Mouse (Mus musculus): ENCODE results near the gene Rpl13. TPM values are rescaled to one million over a fixed set of nuclear protein-coding genes. Genes with fewer than 3 reads are reported as not detected.
"Not testable (repeated sequence)": the region's sequence is repeated elsewhere in the genome, so short reads cannot be mapped to it uniquely, and the experiment has no call there.

Gene Rpl13
- total RNA-seq (2015; ENCODE audit: low replicate concordance) (279 and 298 TPM in 2 replicates), total RNA-seq (2017; ENCODE audit: low replicate concordance) (472 and 492 TPM in 2 replicates)

DNA sequence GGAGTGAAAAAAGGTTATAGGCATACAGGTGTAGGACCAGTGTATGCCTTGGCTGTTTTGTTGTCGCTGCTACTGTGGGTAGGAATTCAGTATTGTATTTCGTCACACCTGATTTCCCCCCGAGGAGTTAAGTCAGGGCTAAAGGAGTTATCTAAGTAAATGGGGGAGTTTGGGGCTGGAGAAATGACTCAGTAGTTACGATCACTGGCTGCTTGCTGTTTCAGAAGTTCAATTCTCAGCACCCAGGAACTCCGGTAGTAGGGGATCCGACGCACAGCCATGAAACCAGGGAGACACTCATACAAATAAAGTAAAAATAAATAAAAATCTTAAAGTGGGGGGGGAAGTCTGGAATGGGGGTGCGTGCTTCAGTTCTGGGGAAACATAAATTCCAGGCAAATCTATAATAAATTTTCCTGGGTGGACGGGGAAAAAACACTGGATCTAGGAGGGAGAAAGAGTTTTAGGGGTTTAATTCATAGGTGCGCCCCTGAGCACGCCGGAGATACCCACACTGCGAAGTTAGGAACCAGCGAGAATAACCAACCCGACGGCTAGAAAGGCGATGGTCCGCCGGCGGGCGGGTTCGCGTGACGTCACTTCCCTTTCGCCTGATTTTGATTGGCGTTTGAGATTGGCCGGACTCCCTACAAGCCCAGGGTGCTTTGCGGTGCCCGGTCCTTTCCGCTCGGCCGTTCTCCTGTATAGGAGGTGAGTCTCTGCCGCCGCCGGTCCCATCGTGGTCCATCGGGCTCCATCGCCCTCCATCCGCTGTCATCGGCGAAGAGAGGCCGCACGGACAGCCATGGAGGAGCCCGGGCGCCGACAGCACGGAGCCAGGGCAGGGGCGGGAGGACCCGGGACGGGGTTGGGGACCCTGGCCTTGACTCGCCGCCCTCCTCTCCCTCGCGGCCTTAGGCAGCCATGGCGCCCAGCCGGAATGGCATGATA is at the start of gene Rpl13:
Gene Rpl13, plus strand, starts transcription at position 616 of the 951 bp plus-strand sequence.
- peak; percentile 98 for ATAC-seq (replicated peaks; ENCODE audit: low FRiP score, poor library complexity, severe bottlenecking)

DNA sequence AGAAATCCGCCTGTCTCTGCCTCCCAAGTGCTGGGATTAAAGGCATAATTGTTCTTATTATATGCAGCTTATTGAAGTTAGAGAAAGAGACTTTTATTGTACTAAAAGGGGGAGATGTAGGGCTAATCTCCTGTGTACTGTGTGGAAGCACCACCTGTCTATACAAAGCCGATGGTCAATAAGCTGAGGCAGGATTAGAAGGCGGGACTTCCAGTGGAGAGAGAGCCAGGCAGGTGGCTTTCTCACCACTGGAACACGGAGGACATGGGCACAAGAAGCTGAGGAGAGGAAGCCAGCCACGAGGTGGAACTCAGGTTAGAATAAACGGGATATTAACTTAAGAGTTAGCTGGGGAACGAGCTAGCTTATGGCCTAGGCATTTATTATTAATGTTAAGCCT is 39.4 kb upstream of the Rpl13 start, which contains the start of gene Spg7:
Gene Spg7, plus strand, starts transcription at position 222 of the 400 bp plus-strand sequence.
- ATAC-seq (replicated peaks; ENCODE audit: low FRiP score, poor library complexity, severe bottlenecking): no peak

DNA sequence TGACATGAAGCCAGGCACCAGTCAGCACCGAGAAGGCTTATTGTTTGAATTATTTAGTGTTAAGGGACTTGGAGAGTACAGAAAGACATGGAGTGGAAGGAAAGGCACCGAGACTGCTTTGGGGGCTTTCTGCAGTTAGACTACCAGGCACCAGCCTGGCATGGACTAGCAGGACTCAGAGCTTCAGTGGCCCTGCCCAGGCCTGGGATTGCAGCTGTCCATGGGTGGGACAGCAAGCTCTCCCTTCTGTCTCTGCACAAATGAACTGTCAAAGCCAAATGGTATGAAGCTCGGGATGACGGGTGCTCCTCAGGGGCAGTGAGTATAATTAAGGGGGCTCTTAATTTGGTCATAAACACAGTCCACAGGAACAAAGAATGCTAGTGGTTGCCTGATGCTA is 38.1 kb upstream of the Rpl13 start:
- ATAC-seq (replicated peaks; ENCODE audit: low FRiP score, poor library complexity, severe bottlenecking): no peak

DNA sequence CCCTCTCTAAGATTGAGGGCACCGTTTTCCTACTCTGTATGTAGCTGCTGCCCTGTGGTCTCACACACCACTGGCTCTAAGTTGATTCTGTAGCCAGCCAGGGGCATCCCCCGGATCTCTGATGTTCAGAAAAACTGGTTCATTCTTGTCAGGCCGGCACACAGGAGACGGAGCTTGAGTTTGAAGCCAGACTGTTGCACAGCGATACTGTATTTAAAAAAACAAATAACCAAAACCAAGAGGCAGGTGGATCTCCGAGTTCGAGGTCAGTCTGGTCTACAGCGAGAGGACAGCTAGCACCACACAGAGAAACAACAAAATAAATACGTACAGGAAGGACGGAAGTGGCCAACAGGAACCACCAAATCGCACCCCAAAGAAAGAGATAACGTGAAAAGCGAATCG is 37.3 kb upstream of the Rpl13 start:
- peak; percentile 54 for ATAC-seq (replicated peaks; ENCODE audit: low FRiP score, poor library complexity, severe bottlenecking)

DNA sequence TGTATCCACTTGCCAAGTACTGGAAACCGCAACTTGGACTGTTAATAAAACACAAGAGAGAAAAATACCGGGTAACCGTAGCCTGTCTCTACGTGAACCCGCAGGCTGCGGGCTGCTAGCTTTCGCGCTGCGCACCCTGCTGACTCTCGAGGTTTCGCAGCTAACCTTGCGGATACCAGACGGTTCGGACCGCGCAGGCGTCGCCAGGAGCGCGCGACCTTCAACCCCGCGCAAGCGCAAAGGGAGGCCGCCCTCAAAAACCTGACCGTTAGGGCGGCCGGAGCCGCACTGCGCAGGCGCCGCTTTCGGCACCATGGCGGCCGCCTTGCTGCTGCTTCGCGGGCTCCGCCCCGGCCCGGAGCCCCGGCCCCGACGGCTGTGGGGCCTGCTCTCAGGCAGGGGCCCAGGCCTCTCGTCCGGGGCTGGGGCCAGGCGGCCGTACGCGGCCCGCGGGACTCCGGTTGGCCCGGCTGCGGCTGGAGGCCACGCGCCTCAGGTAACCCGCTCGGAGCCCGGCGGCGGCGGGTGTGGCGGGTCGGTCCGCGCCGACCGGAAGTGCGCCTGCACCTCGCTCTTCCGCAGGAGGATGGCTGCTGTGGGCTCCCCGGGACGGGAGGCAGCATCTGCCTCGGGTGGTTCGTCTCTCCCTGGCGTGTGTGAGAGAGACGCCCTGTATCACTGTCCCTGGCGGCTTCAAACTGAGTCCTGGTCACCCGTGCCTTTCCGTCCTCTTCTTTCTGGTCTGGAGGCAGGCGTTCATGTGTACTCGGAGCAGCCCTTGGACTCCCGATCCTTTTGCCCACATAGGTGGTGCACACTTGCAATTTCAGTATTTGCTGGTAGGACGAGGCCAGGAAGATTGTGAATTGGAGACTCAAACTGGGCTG is 36.7 kb upstream of the Rpl13 start:
- peak; percentile 94 for ATAC-seq (replicated peaks; ENCODE audit: low FRiP score, poor library complexity, severe bottlenecking)

DNA sequence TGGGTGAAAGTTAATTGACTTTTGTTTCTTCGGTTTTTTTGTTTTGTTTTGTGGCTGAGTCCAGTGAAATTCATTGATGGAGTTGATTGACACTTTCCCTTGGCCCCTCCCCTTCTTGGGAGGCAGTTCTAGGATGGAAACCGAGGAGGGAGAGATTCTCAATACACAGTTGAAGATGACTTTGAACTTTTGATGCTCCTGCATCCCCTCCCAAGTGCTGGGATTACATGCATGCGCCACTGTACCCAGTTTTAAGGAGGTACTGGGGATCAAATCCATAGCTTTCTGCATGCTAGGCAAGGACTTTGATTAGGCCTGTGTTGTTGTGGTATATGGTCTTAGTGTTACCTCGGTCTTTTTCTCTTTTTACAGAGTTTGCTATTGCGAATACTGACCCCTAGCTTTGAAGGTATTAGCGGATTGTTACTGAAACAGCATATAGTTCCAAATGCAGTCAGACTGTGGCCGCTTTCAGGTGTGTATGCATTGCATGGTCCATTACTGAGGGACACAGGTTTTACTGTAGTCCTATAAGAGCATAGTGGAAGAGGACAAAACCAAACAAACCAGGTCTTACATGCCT is 36.0 kb upstream of the Rpl13 start:
- 0 out of 2 replicates have a peak, but pooled peaks have one; percentile 36 for ATAC-seq (replicated peaks; ENCODE audit: low FRiP score, poor library complexity, severe bottlenecking)

DNA sequence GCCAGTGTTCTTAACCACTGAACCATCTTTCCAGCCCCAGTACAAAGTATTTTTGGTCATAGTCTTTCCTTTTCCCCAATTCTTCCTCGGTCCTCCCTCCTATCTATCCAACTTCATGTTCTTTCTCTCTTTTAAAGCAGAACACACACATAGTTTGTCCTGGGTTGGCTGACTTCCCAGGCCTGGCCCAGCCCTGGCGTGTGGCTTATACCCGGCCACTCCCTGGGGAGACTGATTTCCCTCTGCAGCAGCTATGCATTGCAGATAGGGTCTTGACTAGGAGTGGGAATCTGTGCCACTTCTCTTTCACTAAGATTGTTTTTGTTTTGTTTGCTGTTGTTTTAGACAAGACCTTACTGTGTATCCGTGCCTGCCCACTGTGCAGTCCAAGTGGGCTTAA is 31.0 kb upstream of the Rpl13 start:
- ATAC-seq (replicated peaks; ENCODE audit: low FRiP score, poor library complexity, severe bottlenecking): no peak

DNA sequence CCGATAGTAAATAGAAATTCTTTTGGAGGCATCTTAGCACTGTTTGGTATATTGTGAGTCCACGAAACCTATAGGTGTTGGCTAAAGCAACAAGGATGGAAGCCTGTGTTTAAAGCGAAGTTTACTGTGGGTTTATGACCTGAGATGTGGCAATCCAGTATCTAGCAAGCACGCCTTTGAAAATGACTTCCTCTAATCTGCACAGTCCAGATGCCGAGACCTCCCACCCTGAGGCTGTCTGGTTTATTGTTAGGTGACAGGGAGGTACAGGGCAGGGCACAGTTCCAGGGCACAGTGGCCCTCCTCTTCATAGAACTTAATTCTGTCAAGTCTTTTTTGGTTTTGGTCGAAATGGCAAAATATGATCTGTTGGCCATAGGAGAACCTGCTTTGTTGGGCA is 24.9 kb upstream of the Rpl13 start:
- ATAC-seq (replicated peaks; ENCODE audit: low FRiP score, poor library complexity, severe bottlenecking): no peak

DNA sequence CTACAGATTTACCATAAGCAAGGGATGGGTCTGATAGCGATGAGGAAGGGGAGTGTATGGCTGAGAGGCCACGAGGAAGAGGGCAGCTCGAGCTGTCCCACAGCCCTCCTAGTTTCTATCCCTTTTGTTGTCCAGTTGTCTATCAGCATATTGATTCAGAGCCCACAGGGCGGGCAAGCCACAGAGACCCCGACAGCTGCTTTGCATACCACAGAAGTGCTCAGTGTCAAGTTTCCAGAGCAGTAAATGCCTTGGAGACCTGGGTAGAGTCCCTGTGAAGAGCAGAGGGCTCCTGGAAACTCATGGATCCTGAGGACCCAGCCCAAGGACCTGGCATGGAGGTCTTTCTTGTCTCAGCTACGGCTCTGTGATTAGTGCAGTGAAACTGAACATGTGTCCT is 19.2 kb upstream of the Rpl13 start:
- no peak for ATAC-seq (replicated peaks; ENCODE audit: low FRiP score, poor library complexity, severe bottlenecking)

DNA sequence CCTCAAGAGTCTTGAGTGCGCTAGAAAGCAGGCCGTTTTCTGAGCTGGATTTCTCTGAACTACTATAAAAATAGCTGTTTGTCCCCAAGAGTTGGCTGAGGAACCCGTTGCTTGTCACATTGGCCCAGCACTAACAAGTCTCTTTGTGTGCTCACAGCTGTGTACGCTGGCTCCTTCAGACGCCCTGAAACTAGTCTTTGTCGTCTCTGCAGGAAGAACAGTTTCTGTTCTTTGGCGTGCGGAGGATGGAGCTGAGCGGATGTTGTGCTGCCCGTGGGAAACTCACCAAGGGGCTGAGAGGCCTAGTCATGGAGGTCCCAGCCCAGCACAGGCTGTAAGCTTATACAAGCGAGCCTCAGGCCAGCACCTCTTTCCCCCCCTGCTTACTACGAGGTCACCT is 18.5 kb upstream of the Rpl13 start:
- no peak for ATAC-seq (replicated peaks; ENCODE audit: low FRiP score, poor library complexity, severe bottlenecking)

DNA sequence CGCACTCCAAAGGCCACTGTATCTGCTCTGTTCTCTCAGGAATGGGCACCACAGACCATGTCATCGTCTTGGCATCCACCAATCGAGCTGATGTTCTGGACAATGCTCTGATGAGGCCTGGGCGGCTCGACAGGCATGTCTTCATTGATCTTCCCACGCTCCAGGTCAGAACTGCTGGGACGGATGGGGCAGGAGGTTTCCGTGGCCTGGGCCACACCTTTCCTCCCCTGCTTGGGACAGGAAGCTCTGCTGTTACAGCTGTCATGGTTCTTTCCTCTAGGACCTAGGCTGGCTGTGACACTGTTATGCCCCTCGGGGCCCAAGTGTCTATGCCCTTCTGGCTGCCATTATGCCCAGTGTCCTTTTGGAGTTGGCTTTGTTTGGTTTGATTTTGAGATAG is 14.9 kb upstream of the Rpl13 start:
- ATAC-seq (replicated peaks; ENCODE audit: low FRiP score, poor library complexity, severe bottlenecking): no peak

DNA sequence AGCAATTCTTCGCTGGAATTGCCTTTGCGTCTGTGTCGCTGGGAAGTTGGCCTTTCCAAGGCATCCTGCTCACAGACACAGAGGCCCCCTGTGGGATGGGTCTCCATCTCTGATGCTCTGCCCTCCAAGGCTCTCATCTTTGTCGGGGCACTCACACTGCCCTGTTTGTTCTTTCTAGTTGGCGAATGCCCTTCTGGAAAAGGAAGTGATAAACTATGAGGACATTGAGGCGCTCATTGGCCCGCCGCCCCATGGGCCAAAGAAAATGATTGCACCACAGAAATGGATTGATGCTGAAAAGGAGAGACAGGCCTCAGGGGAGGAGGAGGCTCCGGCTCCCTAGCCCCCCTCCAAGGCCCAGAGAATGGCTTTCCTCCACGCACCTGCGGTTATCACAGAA is 4.9 kb upstream of the Rpl13 start:
- ATAC-seq (replicated peaks; ENCODE audit: low FRiP score, poor library complexity, severe bottlenecking): no peak

DNA sequence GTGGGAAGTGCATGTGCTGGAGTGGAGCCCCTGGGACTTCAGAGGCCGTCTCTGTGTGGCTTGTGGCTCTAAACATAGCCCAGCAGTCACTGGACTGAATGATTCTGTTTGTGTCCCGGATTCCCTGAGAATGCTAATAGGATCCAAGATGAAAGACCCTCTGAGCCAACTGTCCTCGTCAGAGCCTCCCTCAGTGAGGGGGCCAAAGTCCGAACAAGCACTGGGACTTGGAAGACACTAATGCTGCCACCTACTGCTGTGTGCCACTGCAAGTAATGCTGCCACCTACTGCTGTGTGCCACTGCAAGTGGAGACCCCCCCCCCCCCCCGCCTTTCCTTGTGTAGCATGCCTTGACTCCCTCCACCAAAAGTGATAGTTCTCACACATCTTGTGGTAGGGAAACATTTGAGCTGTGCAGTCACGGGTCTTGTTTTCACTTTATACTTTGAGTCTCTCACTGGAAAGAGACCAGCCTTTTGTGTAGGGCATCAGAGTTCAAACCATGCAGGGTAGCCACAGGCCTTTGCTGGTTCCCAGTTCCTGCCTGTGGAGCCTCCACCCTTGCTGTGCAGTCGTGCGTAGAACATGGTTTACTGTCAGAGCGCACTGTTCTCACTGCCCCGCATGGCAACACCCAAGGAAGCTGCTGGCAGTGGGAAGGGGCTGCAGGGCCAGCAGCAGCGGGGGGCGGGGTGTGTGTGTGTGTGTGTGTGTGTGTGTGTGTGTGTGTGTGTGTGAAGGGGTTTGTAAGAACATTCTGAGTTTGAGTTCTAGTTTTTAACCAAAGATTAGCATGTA is 4.2 kb upstream of the Rpl13 start:
- no peak for ATAC-seq (replicated peaks; ENCODE audit: low FRiP score, poor library complexity, severe bottlenecking)

DNA sequence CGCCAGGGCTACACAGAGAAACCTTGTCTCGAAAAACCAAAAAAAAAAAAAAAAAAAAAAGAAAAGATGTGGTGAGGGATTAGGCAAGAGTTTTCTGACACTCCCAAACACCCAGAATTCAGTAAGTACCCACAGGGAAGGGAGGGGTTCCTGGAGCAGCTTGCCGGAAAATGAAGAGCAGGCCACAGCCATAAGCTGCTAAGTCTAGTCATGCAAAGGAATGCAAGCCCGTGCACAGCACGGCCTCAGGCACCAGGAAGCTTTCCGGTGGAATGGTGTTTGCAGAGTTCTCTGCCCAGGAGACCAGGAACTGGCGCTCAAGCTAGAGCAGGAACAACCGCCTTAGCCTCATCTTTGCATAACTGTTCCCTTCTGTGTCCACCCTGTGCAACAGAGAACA is 1.9 kb upstream of the Rpl13 start:
- ATAC-seq (replicated peaks; ENCODE audit: low FRiP score, poor library complexity, severe bottlenecking): no peak

DNA sequence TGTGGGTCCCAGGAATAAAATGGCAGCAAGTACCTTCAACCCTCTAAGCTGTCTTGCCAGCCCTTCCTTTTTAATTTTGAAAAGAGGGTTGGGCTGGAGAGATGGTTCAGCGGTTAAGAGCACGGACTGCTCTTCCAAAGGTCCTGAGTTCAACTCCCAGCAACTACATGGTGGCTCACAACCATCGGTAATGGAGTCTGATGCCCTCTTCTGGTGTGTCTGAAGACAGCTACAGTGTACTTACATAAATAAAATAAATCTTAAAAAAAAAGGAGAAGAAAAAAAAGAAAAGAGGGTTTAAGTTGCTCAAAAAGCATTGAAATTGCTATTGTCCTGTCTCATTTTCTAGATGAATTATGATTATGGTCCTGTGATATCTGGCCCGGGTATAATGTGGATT is 906 bp upstream of the Rpl13 start:
- ATAC-seq (replicated peaks; ENCODE audit: low FRiP score, poor library complexity, severe bottlenecking): no peak

DNA sequence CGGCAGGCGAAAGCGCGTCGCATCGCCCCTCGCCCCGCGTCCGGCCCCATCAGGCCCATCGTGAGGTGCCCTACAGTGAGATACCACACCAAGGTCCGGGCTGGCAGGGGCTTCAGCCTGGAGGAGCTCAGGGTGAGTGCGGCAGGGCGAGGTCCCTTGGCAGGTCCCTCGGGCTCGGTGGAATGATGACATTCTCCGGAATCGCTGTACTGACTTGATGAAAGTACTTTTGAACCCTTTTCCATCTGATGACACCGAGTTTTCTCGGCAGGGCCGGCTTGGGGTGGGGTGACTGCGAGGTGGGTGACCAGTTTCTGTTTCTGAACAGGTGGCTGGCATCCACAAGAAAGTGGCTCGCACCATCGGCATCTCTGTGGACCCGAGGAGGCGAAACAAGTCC is 705 bp downstream of the Rpl13 start:
- ATAC-seq (replicated peaks; ENCODE audit: low FRiP score, poor library complexity, severe bottlenecking): not testable (repeated sequence)

DNA sequence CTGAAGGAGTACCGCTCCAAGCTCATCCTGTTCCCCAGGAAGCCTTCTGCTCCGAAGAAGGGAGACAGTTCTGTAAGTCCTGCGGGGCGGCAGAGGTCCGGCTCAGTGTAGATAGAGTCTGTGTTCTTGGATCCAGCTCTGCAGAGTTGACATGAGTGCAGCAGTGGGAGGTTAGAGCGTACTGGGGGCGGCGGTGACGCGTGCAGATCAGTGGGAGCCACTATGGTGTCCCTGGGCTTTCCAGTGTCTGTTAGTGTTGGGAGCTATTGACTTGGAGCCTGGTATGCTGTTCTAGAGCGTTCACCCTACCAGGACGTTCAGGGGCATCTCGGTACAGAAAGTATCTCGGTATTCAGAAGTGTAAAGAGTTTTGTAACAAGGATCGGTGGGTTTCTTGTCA is 1.1 kb downstream of the Rpl13 start:
- ATAC-seq (replicated peaks; ENCODE audit: low FRiP score, poor library complexity, severe bottlenecking): no peak

DNA sequence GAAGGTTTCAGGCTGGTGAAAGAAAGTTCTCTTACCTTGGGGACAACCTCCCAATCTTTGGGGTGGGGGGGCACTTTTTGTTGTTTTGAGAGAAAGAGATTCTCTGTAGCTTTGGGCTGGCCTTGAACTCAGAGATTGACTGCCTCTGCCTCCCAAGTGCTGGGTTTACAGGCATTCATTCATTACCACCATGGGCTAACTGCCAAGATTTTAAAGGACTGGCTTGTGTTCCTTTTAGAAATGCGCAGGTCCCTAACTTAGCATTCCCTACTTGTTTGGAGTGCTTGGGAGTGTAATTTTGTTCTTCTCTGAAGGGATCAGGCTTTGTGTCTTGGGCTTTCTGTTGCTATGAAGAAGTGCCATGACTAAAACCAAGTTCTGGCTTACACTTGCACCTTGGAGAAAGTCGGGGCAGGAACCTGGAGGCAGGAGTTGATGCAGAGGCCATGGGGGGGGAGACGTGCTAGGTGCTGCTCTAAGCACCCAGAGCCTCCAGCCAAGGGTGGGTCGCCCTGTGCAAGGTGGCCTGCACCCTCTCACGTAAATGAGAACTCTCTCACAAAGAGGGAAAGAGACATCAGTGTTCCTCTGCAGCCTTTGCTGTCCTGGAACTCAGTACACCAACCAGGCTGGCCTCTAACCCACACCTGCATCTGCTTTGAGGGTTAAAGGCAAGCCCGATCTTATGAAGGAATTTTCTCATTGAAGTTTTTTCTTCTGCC is 2.1 kb downstream of the Rpl13 start:
- ATAC-seq (replicated peaks; ENCODE audit: low FRiP score, poor library complexity, severe bottlenecking): no peak
